Mouse (Mus musculus): Measurements from ENCODE around the gene Eif2s3x.
A peak's percentile ranks its signal among the peaks of the same experiment; 100 is the strongest.

Eif2s3x gene

GRCm38 (mm10) chrX:94212597-94213321, at the start of gene Eif2s3x:
Gene Eif2s3x (minus strand): TSS chrX:94212862.
- DNase-seq (ENCODE audit: low spot score) = peak; percentile 91

GRCm38 (mm10) chrX:94235601-94236000, 22.9 kb upstream of the Eif2s3x start:
- DNase-seq (ENCODE audit: low spot score) = no peak

- peak; percentile 46 for DNase-seq (ENCODE audit: low spot score)
Measured at GRCm38 (mm10) chrX:94235190-94235555, 22.5 kb upstream of the Eif2s3x start.

GRCm38 (mm10) chrX:94234532-94235189, 22.0 kb upstream of the Eif2s3x start, which contains the start of gene Klhl15:
Gene Klhl15 (plus strand): TSS chrX:94234599.
- DNase-seq (ENCODE audit: low spot score) = peak; percentile 83

GRCm38 (mm10) chrX:94233936-94234531, 21.4 kb upstream of the Eif2s3x start:
- no peak for DNase-seq (ENCODE audit: low spot score)

GRCm38 (mm10) chrX:94233432-94233831, 20.8 kb upstream of the Eif2s3x start:
- DNase-seq (ENCODE audit: low spot score) = no peak

- DNase-seq (ENCODE audit: low spot score) = no peak
Measured at GRCm38 (mm10) chrX:94213384-94213783, 722 bp upstream of the Eif2s3x start.

GRCm38 (mm10) chrX:94212264-94212596, 432 bp downstream of the Eif2s3x start:
- no peak for DNase-seq (ENCODE audit: low spot score)

GRCm38 (mm10) chrX:94197789-94198188, 14.9 kb downstream of the Eif2s3x start:
- DNase-seq (ENCODE audit: low spot score) = peak; percentile 21

- peak; percentile 61 for DNase-seq (ENCODE audit: low spot score)
Measured at GRCm38 (mm10) chrX:94193901-94194300, 18.8 kb downstream of the Eif2s3x start.

GRCm38 (mm10) chrX:94185156-94185555, 27.5 kb downstream of the Eif2s3x start:
- DNase-seq (ENCODE audit: low spot score) = peak; percentile 48

GRCm38 (mm10) chrX:94183814-94184213, 28.8 kb downstream of the Eif2s3x start:
- no peak for DNase-seq (ENCODE audit: low spot score)

GRCm38 (mm10) chrX:94177715-94178340, 34.8 kb downstream of the Eif2s3x start:
- DNase-seq (ENCODE audit: low spot score) = peak; percentile 90

- no peak for DNase-seq (ENCODE audit: low spot score)
Measured at GRCm38 (mm10) chrX:94169348-94169747, 43.3 kb downstream of the Eif2s3x start.

GRCm38 (mm10) chrX:94152251-94152830, 60.3 kb downstream of the Eif2s3x start:
- DNase-seq (ENCODE audit: low spot score) = no peak

GRCm38 (mm10) chrX:94150471-94150870, 62.2 kb downstream of the Eif2s3x start:
- no peak for DNase-seq (ENCODE audit: low spot score)

GRCm38 (mm10) chrX:94142004-94142771, 70.5 kb downstream of the Eif2s3x start:
- no peak for DNase-seq (ENCODE audit: low spot score)

GRCm38 (mm10) chrX:94140080-94140479, 72.6 kb downstream of the Eif2s3x start:
- DNase-seq (ENCODE audit: low spot score) = no peak

All from retina, embryonic 14.5 days (tissue).